ENCODE assay signal across 18 mouse cellular contexts in genomic region chr13:59956441-59956840, GRCm38 (mm10).
A peak's percentile ranks its signal among the peaks of the same experiment; 100 is the strongest.
DNase-seq lines count a peak whose midpoint lies in the region; ATAC-seq lines count a peak whose summit lies in the region.
"Had no signal": no experiment of that assay in that cellular context is flagged by ENCODE, and none has a peak within 500 bp of the region (broad histone marks: within the 10 kb centered on the region; RNA-seq: fewer than 3 reads in every experiment).

No protein-coding gene starts in this region.

- no peaks in the 10 kb centered on the region for H3K4me1 ChIP-seq in neural tube, embryonic 12.5 days
- H3K4me1 ChIP-seq in hindbrain, embryonic 13.5 days (replicated peaks), result no peaks in the 10 kb centered on the region
- H3K4me1 ChIP-seq: megakaryocyte, embryonic 14.5 days had no signal

- H3K9me3 ChIP-seq in neural tube, embryonic 12.5 days, result no peaks in the 10 kb centered on the region
- H3K9me3 ChIP-seq in hindbrain, embryonic 13.5 days, result no peaks in the 10 kb centered on the region
- H3K9me3 ChIP-seq: megakaryocyte, embryonic 14.5 days had no signal

- H3K9ac ChIP-seq in neural tube, embryonic 12.5 days, result no peak overlapping the region
- no peak overlapping the region for H3K9ac ChIP-seq in hindbrain, embryonic 13.5 days

- WGBS in neural tube, embryonic 12.5 days, result 73% methylated on average over 2 of the region's 2 CpGs
- 49% methylated on average over 2 of the region's 2 CpGs for whole genome bisulfite sequencing in hindbrain, embryonic 13.5 days

- H3K4me2 ChIP-seq in neural tube, embryonic 12.5 days (replicated peaks), result no peak overlapping the region
- H3K4me2 ChIP-seq in hindbrain, embryonic 13.5 days, result no peak overlapping the region
- H3K4me2 ChIP-seq: heart, embryonic 11.5 days had no signal

- 0 out of 2 replicates have a peak, but pooled peaks have one; percentile 25 for ATAC-seq in neural tube, embryonic 12.5 days (ENCODE audit: low FRiP score, low read depth)
- peak; percentile 57; the same call in 1 of the 2 replicates for ATAC-seq in hindbrain, embryonic 13.5 days (ENCODE audit: low FRiP score)
- ATAC-seq: CD4-positive, CD25-positive, alpha-beta regulatory T cell, adult 4 months; forebrain, embryonic 16.5 days; intestine, postnatal 0 days had no signal

- H3K27ac ChIP-seq in neural tube, embryonic 12.5 days, result no peak overlapping the region
- H3K27ac ChIP-seq in hindbrain, embryonic 13.5 days, result no peak overlapping the region
- H3K27ac ChIP-seq: left cerebral cortex, adult 2 months had no signal

- H3K4me3 ChIP-seq in neural tube, embryonic 12.5 days, result no peak overlapping the region
- no peak overlapping the region for H3K4me3 ChIP-seq in hindbrain, embryonic 13.5 days
- H3K4me3 ChIP-seq: left cerebral cortex, adult 2 months; megakaryocyte, embryonic 14.5 days had no signal

- no peaks in the 10 kb centered on the region for H3K27me3 ChIP-seq in neural tube, embryonic 12.5 days (replicated peaks)
- H3K27me3 ChIP-seq in hindbrain, embryonic 13.5 days, result no peaks in the 10 kb centered on the region
- H3K27me3 ChIP-seq: megakaryocyte, embryonic 14.5 days had no signal

- DNase-seq in kidney, postnatal 25 days, result peak; percentile 12 to 44
- DNase-seq in kidney, postnatal 10 days, result no peak
- no peak for DNase-seq in neural tube, embryonic 10.5 days (ENCODE audit: extremely low spot score, low spot score)
- peak; percentile 17 for DNase-seq in yolk sac, embryonic 10.5 days (ENCODE audit: low spot score)
- DNase-seq in gastrocnemius, postnatal 25 days, result no peak
- DNase-seq: adrenal gland, postnatal 10 days; cerebellum, adult 18-20 months; gastrocnemius, postnatal 10 days; heart, postnatal 4 days; lung, adult 18-20 months had no signal

- no peaks in the 10 kb centered on the region for H3K36me3 ChIP-seq in neural tube, embryonic 12.5 days
- H3K36me3 ChIP-seq in hindbrain, embryonic 13.5 days, result no peaks in the 10 kb centered on the region

Comparison
In these comparisons a context has a peak if more than half of its experiments do, and no peak if none do; other contexts are left out.
1. DNase-seq: peak in kidney, postnatal 25 days (2 of 2) and yolk sac, embryonic 10.5 days (single experiment); none in kidney, postnatal 10 days (single experiment), neural tube, embryonic 10.5 days (single experiment) and gastrocnemius, postnatal 25 days (single experiment).